Mouse (Mus musculus): ENCODE measurements around the gene 2310079G19Rik.

- TF ChIP-seq POLR2A (IDR thresholded peaks at IDR 0.05; ENCODE audit: insufficient read length, low read depth) (no peak), TCF12 (IDR thresholded peaks at IDR 0.05; ENCODE audit: insufficient read depth, poor library complexity, severe bottlenecking) (no peak), USF1 (IDR thresholded peaks at IDR 0.05; ENCODE audit: low read depth) (no peak), MAX (IDR thresholded peaks at IDR 0.05; ENCODE audit: low read depth) (no peak)
Measured at GRCm38 (mm10) chr16:88599504-88600237, 27.8 kb downstream of the 2310079G19Rik start.
